Mouse (Mus musculus): Measurements from ENCODE around the gene Poldip2. TPM values are rescaled to one million over a fixed set of nuclear protein-coding genes. Genes with fewer than 3 reads are reported as not detected.

Poldip2 gene
- polyA plus RNA-seq, 1 experiment from 2014 or later: 152 TPM

Other genes with a start within 250 kb of the Poldip2 start
- 0.11 and 0.31 TPM in 2 replicates for gene BC030499, start 221.4 kb upstream of the Poldip2 start, polyA plus RNA-seq (2014; fragmentation: Nextera tagmentation; extraction: Ambion mirVana)
- gene Spag5, start 210.7 kb upstream of the Poldip2 start, polyA plus RNA-seq (2014; fragmentation: Nextera tagmentation; extraction: Ambion mirVana): 23.8 and 25.3 TPM in 2 replicates
- 20.4 and 24.1 TPM in 2 replicates for gene Aldoc, start 189.2 kb upstream of the Poldip2 start, polyA plus RNA-seq (2014; fragmentation: Nextera tagmentation; extraction: Ambion mirVana)
- gene Pigs, start 183.8 kb upstream of the Poldip2 start, polyA plus RNA-seq (2014; fragmentation: Nextera tagmentation; extraction: Ambion mirVana): 72.3 and 82.1 TPM in 2 replicates
- 39.9 and 46.1 TPM in 2 replicates for gene Unc119, start 168.7 kb upstream of the Poldip2 start, polyA plus RNA-seq (2014; fragmentation: Nextera tagmentation; extraction: Ambion mirVana)
- gene Foxn1, start 125.6 kb upstream of the Poldip2 start, polyA plus RNA-seq (2014; fragmentation: Nextera tagmentation; extraction: Ambion mirVana): 1.4 and 1.6 TPM in 2 replicates
- gene Slc13a2, start 90.0 kb upstream of the Poldip2 start, polyA plus RNA-seq (2014; fragmentation: Nextera tagmentation; extraction: Ambion mirVana): not detected in 2 replicates
- 12.6 and 14.8 TPM in 2 replicates for gene Slc46a1, start 46.5 kb upstream of the Poldip2 start, polyA plus RNA-seq (2014; fragmentation: Nextera tagmentation; extraction: Ambion mirVana)
- 3.9 and 4.0 TPM in 2 replicates for gene Sarm1, start 14.4 kb upstream of the Poldip2 start, polyA plus RNA-seq (2014; fragmentation: Nextera tagmentation; extraction: Ambion mirVana)
- gene Vtn, start 13.1 kb upstream of the Poldip2 start, polyA plus RNA-seq (2014; fragmentation: Nextera tagmentation; extraction: Ambion mirVana): 9.9 and 11.3 TPM in 2 replicates
- 0.17 TPM in 1 of 2 replicates, not detected in the other for gene Sebox, start 8.7 kb upstream of the Poldip2 start, polyA plus RNA-seq (2014; fragmentation: Nextera tagmentation; extraction: Ambion mirVana)
- 39.0 and 39.8 TPM in 2 replicates for gene Tmem199, start within 50 bp of the Poldip2 start, polyA plus RNA-seq (2014; fragmentation: Nextera tagmentation; extraction: Ambion mirVana)
- 76.0 and 83.0 TPM in 2 replicates for gene Tnfaip1, start 24.1 kb downstream of the Poldip2 start, polyA plus RNA-seq (2014; fragmentation: Nextera tagmentation; extraction: Ambion mirVana)
- gene Ift20, start 24.2 kb downstream of the Poldip2 start, polyA plus RNA-seq (2014; fragmentation: Nextera tagmentation; extraction: Ambion mirVana): 172 and 178 TPM in 2 replicates
- gene Tmem97, start 38.6 kb downstream of the Poldip2 start, polyA plus RNA-seq (2014; fragmentation: Nextera tagmentation; extraction: Ambion mirVana): 86.9 and 88.2 TPM in 2 replicates
- gene Nlk, start 185.2 kb downstream of the Poldip2 start, polyA plus RNA-seq (2014; fragmentation: Nextera tagmentation; extraction: Ambion mirVana): 10.6 and 13.4 TPM in 2 replicates
- gene Ccnq, start 239.5 kb downstream of the Poldip2 start, polyA plus RNA-seq (2014; fragmentation: Nextera tagmentation; extraction: Ambion mirVana): 37.2 and 41.3 TPM in 2 replicates

Data from embryonic facial prominence, embryonic 14.5 days (tissue).